Mouse (Mus musculus) ZHBTc4 (cell line): ENCODE measurements around the gene Plet1.

Source experiments
- DNase-seq: peaks from one replicate; pipeline ENCODE4 v3.0.0-alpha.2; 2011; ENCODE audit warnings: low read depth, low spot score

The Plet1 gene

GRCm38 (mm10) chr9:50494311-50494710 lies at the start of gene Plet1:
Plet1 (plus strand) TSS chr9:50494525.
- DNase-seq, result peak; percentile 30

GRCm38 (mm10) chr9:50449048-50449447 lies 45.3 kb upstream of the Plet1 start:
- peak; percentile 35 for DNase-seq

GRCm38 (mm10) chr9:50451456-50452218 lies 42.7 kb upstream of the Plet1 start:
- no peak for DNase-seq

- peak; percentile 94 for DNase-seq
Measured at GRCm38 (mm10) chr9:50452303-50452775, 42.0 kb upstream of the Plet1 start.

GRCm38 (mm10) chr9:50457596-50457995 lies 36.7 kb upstream of the Plet1 start:
- DNase-seq, result no peak

- DNase-seq, result no peak
Measured at GRCm38 (mm10) chr9:50459537-50459936, 34.8 kb upstream of the Plet1 start.

GRCm38 (mm10) chr9:50462494-50463204 lies 31.7 kb upstream of the Plet1 start:
- peak; percentile 78 for DNase-seq

- DNase-seq, result no peak
Measured at GRCm38 (mm10) chr9:50463205-50463508, 31.2 kb upstream of the Plet1 start.

GRCm38 (mm10) chr9:50470377-50471100 lies 23.8 kb upstream of the Plet1 start:
- DNase-seq, result no peak

GRCm38 (mm10) chr9:50471181-50471901 lies 23.0 kb upstream of the Plet1 start:
- peak; percentile 25 for DNase-seq

GRCm38 (mm10) chr9:50475318-50475717 lies 19.0 kb upstream of the Plet1 start:
- DNase-seq, result no peak

- no peak for DNase-seq
Measured at GRCm38 (mm10) chr9:50475745-50476144, 18.6 kb upstream of the Plet1 start.

- DNase-seq, result no peak
Measured at GRCm38 (mm10) chr9:50476651-50477050, 17.7 kb upstream of the Plet1 start.

- DNase-seq, result no peak
Measured at GRCm38 (mm10) chr9:50477270-50477669, 17.1 kb upstream of the Plet1 start.

- DNase-seq, result no peak
Measured at GRCm38 (mm10) chr9:50478826-50479225, 15.5 kb upstream of the Plet1 start.

- DNase-seq, result no peak
Measured at GRCm38 (mm10) chr9:50479476-50479875, 14.8 kb upstream of the Plet1 start.

- DNase-seq, result no peak
Measured at GRCm38 (mm10) chr9:50482743-50483142, 11.6 kb upstream of the Plet1 start.

GRCm38 (mm10) chr9:50485521-50485920 lies 8.8 kb upstream of the Plet1 start:
- DNase-seq, result peak; percentile 81

GRCm38 (mm10) chr9:50490836-50491235 lies 3.5 kb upstream of the Plet1 start:
- peak; percentile 80 for DNase-seq

- peak; percentile 19 for DNase-seq
Measured at GRCm38 (mm10) chr9:50491531-50492045, 2.7 kb upstream of the Plet1 start.

GRCm38 (mm10) chr9:50493777-50494176 lies 548 bp upstream of the Plet1 start:
- no peak for DNase-seq
